Comparison of ENCODE assay signal across 17 mouse cellular contexts in genomic region chr7:119364268-119364596, GRCm38 (mm10).
DNase-seq lines count a peak whose midpoint lies in the region; ATAC-seq and TF ChIP-seq lines count a peak whose summit lies in the region.
"Had no signal": no experiment of that assay in that cellular context is flagged by ENCODE, and none has a peak within 500 bp of the region (broad histone marks: within the 10 kb centered on the region; RNA-seq: fewer than 3 reads in every experiment).

No protein-coding gene starts in this region.

- no peaks in the 10 kb centered on the region for H3K9me3 ChIP-seq in embryonic facial prominence, embryonic 11.5 days (replicated peaks; ENCODE audit: control insufficient read depth, low read length)
- no peaks in the 10 kb centered on the region for H3K9me3 ChIP-seq in embryonic facial prominence, embryonic 10.5 days
- H3K9me3 ChIP-seq in neural tube, embryonic 13.5 days, result no peaks in the 10 kb centered on the region
- H3K9me3 ChIP-seq: hindbrain, embryonic 15.5 days; kidney, embryonic 15.5 days; liver, embryonic 15.5 days had no signal

- no peaks in the 10 kb centered on the region for H3K4me1 ChIP-seq in embryonic facial prominence, embryonic 11.5 days (ENCODE audit: control insufficient read depth, insufficient read depth, low read length)
- H3K4me1 ChIP-seq in embryonic facial prominence, embryonic 10.5 days, result no peaks in the 10 kb centered on the region; the same call in 1 of the 2 replicates
- peaks cover 31% of the 10 kb centered on the region for H3K4me1 ChIP-seq in neural tube, embryonic 13.5 days (replicated peaks)
- H3K4me1 ChIP-seq: kidney, embryonic 15.5 days; liver, embryonic 15.5 days had no signal

- no peak for TF ChIP-seq CTCF in layer of hippocampus, adult 2 months (conservative IDR thresholded peaks at IDR 0.05)

- no peak for DNase-seq in embryonic facial prominence, embryonic 11.5 days (ENCODE audit: low spot score)
- DNase-seq in embryonic facial prominence, embryonic 10.5 days (ENCODE audit: low spot score), result no peak
- peak; percentile 4 to 33 for DNase-seq in layer of hippocampus, adult 18-20 months (ENCODE audit: low spot score in 2 of 2)
- no peak for DNase-seq in layer of hippocampus, postnatal 25 days (ENCODE audit: extremely low spot score in 1 of 2, low spot score in 1 of 2)
- DNase-seq in layer of hippocampus, adult 2 months (ENCODE audit: low spot score in 2 of 2), result no peak
- no peak for DNase-seq in urinary bladder, adult 18-20 months (ENCODE audit: low spot score in 2 of 2)
- DNase-seq: adrenal gland, postnatal 14 days; gastrocnemius, postnatal 25 days; thymus, postnatal 25 days had no signal

- peak; percentile 3; the same call in 1 of the 2 replicates for ATAC-seq in embryonic facial prominence, embryonic 11.5 days (replicated peaks; ENCODE audit: insufficient number of reproducible peaks, low FRiP score, low TSS enrichment, low read depth)
- peak; percentile 96; the same call in 1 of the 2 replicates for ATAC-seq in neural tube, embryonic 13.5 days (ENCODE audit: low read depth)
- ATAC-seq in granulocyte monocyte progenitor cell, adult 5-6 weeks (replicated peaks; ENCODE audit: poor library complexity, severe bottlenecking), result no peak
- ATAC-seq: intestine, embryonic 16.5 days; Patski had no signal

- 38% methylated on average over 1 of the region's 1 CpGs for WGBS in embryonic facial prominence, embryonic 11.5 days
- WGBS in embryonic facial prominence, embryonic 10.5 days, result 57% methylated on average over 1 of the region's 1 CpGs
- WGBS in neural tube, embryonic 13.5 days, result 38% methylated on average over 1 of the region's 1 CpGs

- no peaks in the 10 kb centered on the region for H3K27me3 ChIP-seq in embryonic facial prominence, embryonic 11.5 days (ENCODE audit: control insufficient read depth, insufficient read depth, low read length)
- no peaks in the 10 kb centered on the region for H3K27me3 ChIP-seq in embryonic facial prominence, embryonic 10.5 days (replicated peaks; ENCODE audit: low read depth, poor library complexity, severe bottlenecking)
- no peaks in the 10 kb centered on the region for H3K27me3 ChIP-seq in neural tube, embryonic 13.5 days
- H3K27me3 ChIP-seq: hindbrain, embryonic 15.5 days; kidney, embryonic 15.5 days; liver, embryonic 15.5 days; Patski had no signal

- H3K4me2 ChIP-seq in embryonic facial prominence, embryonic 11.5 days (ENCODE audit: low read depth, low read length), result no peak overlapping the region
- no peak overlapping the region for H3K4me2 ChIP-seq in neural tube, embryonic 13.5 days
- H3K4me2 ChIP-seq: hindbrain, embryonic 15.5 days; kidney, embryonic 15.5 days; liver, embryonic 15.5 days had no signal

- H3K27ac ChIP-seq in embryonic facial prominence, embryonic 11.5 days (replicated peaks; ENCODE audit: low read depth, low read length), result no peak overlapping the region
- no peak overlapping the region for H3K27ac ChIP-seq in embryonic facial prominence, embryonic 10.5 days (replicated peaks)
- peak overlapping the region; percentile 70 for H3K27ac ChIP-seq in layer of hippocampus, adult 2 months
- H3K27ac ChIP-seq in neural tube, embryonic 13.5 days (replicated peaks), result no peak overlapping the region; the same call in 1 of the 2 replicates
- H3K27ac ChIP-seq: hindbrain, embryonic 15.5 days; kidney, embryonic 15.5 days; liver, embryonic 15.5 days; macrophage had no signal

- H3K9ac ChIP-seq in embryonic facial prominence, embryonic 11.5 days (replicated peaks; ENCODE audit: low read length), result no peak overlapping the region
- H3K9ac ChIP-seq in neural tube, embryonic 13.5 days, result no peak overlapping the region
- H3K9ac ChIP-seq: hindbrain, embryonic 15.5 days; kidney, embryonic 15.5 days; liver, embryonic 15.5 days had no signal

- no peaks in the 10 kb centered on the region for H3K36me3 ChIP-seq in embryonic facial prominence, embryonic 11.5 days (replicated peaks; ENCODE audit: control insufficient read depth, insufficient read depth, low read depth, low read length)
- H3K36me3 ChIP-seq in embryonic facial prominence, embryonic 10.5 days (replicated peaks), result no peaks in the 10 kb centered on the region
- no peaks in the 10 kb centered on the region for H3K36me3 ChIP-seq in neural tube, embryonic 13.5 days
- H3K36me3 ChIP-seq: hindbrain, embryonic 15.5 days; kidney, embryonic 15.5 days; liver, embryonic 15.5 days had no signal

- no peak overlapping the region for H3K4me3 ChIP-seq in embryonic facial prominence, embryonic 11.5 days (ENCODE audit: low read depth, low read length)
- H3K4me3 ChIP-seq in embryonic facial prominence, embryonic 10.5 days, result no peak overlapping the region
- H3K4me3 ChIP-seq in layer of hippocampus, adult 2 months, result no peak overlapping the region
- no peak overlapping the region for H3K4me3 ChIP-seq in neural tube, embryonic 13.5 days
- H3K4me3 ChIP-seq: hindbrain, embryonic 15.5 days; kidney, embryonic 15.5 days; liver, embryonic 15.5 days had no signal

Comparison
In these comparisons a context has a peak if more than half of its experiments do, and no peak if none do; other contexts are left out.
1. DNase-seq: peak in layer of hippocampus, adult 18-20 months (2 of 2); none in embryonic facial prominence, embryonic 11.5 days (single experiment), embryonic facial prominence, embryonic 10.5 days (single experiment), layer of hippocampus, postnatal 25 days (0 of 2), layer of hippocampus, adult 2 months (0 of 2) and urinary bladder, adult 18-20 months (0 of 2).